Mouse (Mus musculus): ENCODE measurements around the gene Dnah10. TPM values are rescaled to one million over a fixed set of nuclear protein-coding genes. Genes with fewer than 3 reads are reported as not detected.
A peak's percentile ranks its signal among the peaks of the same experiment; 100 is the strongest.

Gene Dnah10
- polyA plus RNA-seq, 1 experiment from 2014 or later = 0.09 TPM

GRCm38 (mm10) chr5:124822128-124822894 lies 97.4 kb downstream of the Dnah10 start:
- H3K27ac ChIP-seq = no peak overlapping the region
- peaks cover 47% of the 10 kb centered on the region; the same call in 1 of the 2 replicates for H3K27me3 ChIP-seq (ENCODE audit: insufficient read depth, poor library complexity, severe bottlenecking)
- H3K36me3 ChIP-seq = no peaks in the 10 kb centered on the region
- 83% methylated on average over 18 of the region's 18 CpGs for WGBS
- no peaks in the 10 kb centered on the region for H3K4me1 ChIP-seq
- no peak for DNase-seq (ENCODE audit: low spot score)
- no peak overlapping the region for H3K4me3 ChIP-seq
- peaks cover 6% of the 10 kb centered on the region for H3K9me3 ChIP-seq

- 88% methylated on average over 12 of the region's 12 CpGs for WGBS
- H3K27ac ChIP-seq = no peak overlapping the region
- no peak for DNase-seq (ENCODE audit: low spot score)
- H3K27me3 ChIP-seq (ENCODE audit: insufficient read depth, poor library complexity, severe bottlenecking) = peaks cover 96% of the 10 kb centered on the region
- H3K4me3 ChIP-seq = no peak overlapping the region
- no peaks in the 10 kb centered on the region for H3K9me3 ChIP-seq
- no peaks in the 10 kb centered on the region for H3K36me3 ChIP-seq
- no peaks in the 10 kb centered on the region for H3K4me1 ChIP-seq
Measured at GRCm38 (mm10) chr5:124830331-124830730, 105.4 kb downstream of the Dnah10 start.

- no peak overlapping the region for H3K27ac ChIP-seq
Measured at GRCm38 (mm10) chr5:124835218-124835617, 110.3 kb downstream of the Dnah10 start.

GRCm38 (mm10) chr5:124836075-124836474 lies 111.2 kb downstream of the Dnah10 start:
- Histone ChIP-seq H3K27me3 (ENCODE audit: insufficient read depth, poor library complexity, severe bottlenecking) (peaks cover 94% of the 10 kb centered on the region), H3K36me3 (peaks cover 6% of the 10 kb centered on the region), H3K27ac (no peak overlapping the region), H3K4me1 (peaks cover 16% of the 10 kb centered on the region), H3K9me3 (no peaks in the 10 kb centered on the region), H3K4me3 (no peak overlapping the region)
- 88% methylated on average over 10 of the region's 10 CpGs for WGBS
- DNase-seq (ENCODE audit: low spot score) = no peak

More at GRCm38 (mm10) chr5:124835218-124835617, 110.3 kb downstream of the Dnah10 start:
- 88% methylated on average over 15 of the region's 15 CpGs for WGBS
- no peak for DNase-seq (ENCODE audit: low spot score)
- Histone ChIP-seq H3K36me3 (peaks cover 6% of the 10 kb centered on the region), H3K4me1 (peaks cover 8% of the 10 kb centered on the region), H3K9me3 (no peaks in the 10 kb centered on the region), H3K27me3 (ENCODE audit: insufficient read depth, poor library complexity, severe bottlenecking) (peaks cover 97% of the 10 kb centered on the region), H3K4me3 (no peak overlapping the region)

GRCm38 (mm10) chr5:124836621-124837020 lies 111.7 kb downstream of the Dnah10 start:
- 69% methylated on average over 4 of the region's 4 CpGs for WGBS
- H3K9me3 ChIP-seq = no peaks in the 10 kb centered on the region
- no peak overlapping the region for H3K4me3 ChIP-seq
- DNase-seq (ENCODE audit: low spot score) = no peak
- no peak overlapping the region for H3K27ac ChIP-seq
- peaks cover 6% of the 10 kb centered on the region for H3K36me3 ChIP-seq
- peaks cover 94% of the 10 kb centered on the region for H3K27me3 ChIP-seq (ENCODE audit: insufficient read depth, poor library complexity, severe bottlenecking)
- H3K4me1 ChIP-seq = peaks cover 19% of the 10 kb centered on the region

- DNase-seq (ENCODE audit: low spot score) = no peak
- Histone ChIP-seq H3K9me3 (no peaks in the 10 kb centered on the region), H3K4me1 (peaks cover 38% of the 10 kb centered on the region), H3K4me3 (no peak overlapping the region), H3K27ac (no peak overlapping the region), H3K36me3 (peaks cover 6% of the 10 kb centered on the region), H3K27me3 (ENCODE audit: insufficient read depth, poor library complexity, severe bottlenecking) (peaks cover 87% of the 10 kb centered on the region)
- WGBS = 36% methylated on average over 7 of the region's 7 CpGs
Measured at GRCm38 (mm10) chr5:124840202-124840601, 115.3 kb downstream of the Dnah10 start.

GRCm38 (mm10) chr5:124840669-124841068 lies 115.8 kb downstream of the Dnah10 start:
- no peak for DNase-seq (ENCODE audit: low spot score)
- Histone ChIP-seq H3K27me3 (ENCODE audit: insufficient read depth, poor library complexity, severe bottlenecking) (peaks cover 82% of the 10 kb centered on the region), H3K4me3 (no peak overlapping the region)

GRCm38 (mm10) chr5:124843386-124843785 lies 118.5 kb downstream of the Dnah10 start:
- no peaks in the 10 kb centered on the region for H3K9me3 ChIP-seq
- H3K27me3 ChIP-seq (ENCODE audit: insufficient read depth, poor library complexity, severe bottlenecking) = peaks cover 71% of the 10 kb centered on the region
- peaks cover 43% of the 10 kb centered on the region for H3K4me1 ChIP-seq
- no peak overlapping the region for H3K27ac ChIP-seq
- H3K36me3 ChIP-seq = peaks cover 4% of the 10 kb centered on the region; the same call in 1 of the 2 replicates
- H3K4me3 ChIP-seq = no peak overlapping the region
- no peak for DNase-seq (ENCODE audit: low spot score)
- WGBS = 74% methylated on average over 8 of the region's 8 CpGs

More at GRCm38 (mm10) chr5:124840669-124841068, 115.8 kb downstream of the Dnah10 start:
- Histone ChIP-seq H3K9me3 (no peaks in the 10 kb centered on the region), H3K4me1 (peaks cover 43% of the 10 kb centered on the region), H3K36me3 (peaks cover 4% of the 10 kb centered on the region; the same call in 1 of the 2 replicates), H3K27ac (no peak overlapping the region)
- 55% methylated on average over 2 of the region's 2 CpGs for WGBS

- H3K4me3 ChIP-seq = no peak overlapping the region
- no peaks in the 10 kb centered on the region for H3K36me3 ChIP-seq
- DNase-seq (ENCODE audit: low spot score) = no peak
- peaks cover 38% of the 10 kb centered on the region for H3K4me1 ChIP-seq
- no peaks in the 10 kb centered on the region for H3K9me3 ChIP-seq
- peak overlapping the region; percentile 44; the same call in 1 of the 2 replicates for H3K27ac ChIP-seq
- H3K27me3 ChIP-seq (ENCODE audit: insufficient read depth, poor library complexity, severe bottlenecking) = peaks cover 65% of the 10 kb centered on the region
- WGBS = 32% methylated on average over 4 of the region's 4 CpGs
Measured at GRCm38 (mm10) chr5:124844929-124845328, 120.0 kb downstream of the Dnah10 start.

- Histone ChIP-seq H3K36me3 (no peaks in the 10 kb centered on the region), H3K4me1 (peaks cover 31% of the 10 kb centered on the region), H3K9me3 (no peaks in the 10 kb centered on the region), H3K27ac (no peak overlapping the region), H3K27me3 (ENCODE audit: insufficient read depth, poor library complexity, severe bottlenecking) (peaks cover 54% of the 10 kb centered on the region), H3K4me3 (no peak overlapping the region)
- 71% methylated on average over 1 of the region's 1 CpGs for WGBS
- no peak for DNase-seq (ENCODE audit: low spot score)
Measured at GRCm38 (mm10) chr5:124847014-124847413, 122.1 kb downstream of the Dnah10 start.

GRCm38 (mm10) chr5:124848994-124849393 lies 124.1 kb downstream of the Dnah10 start:
- H3K4me1 ChIP-seq = peaks cover 37% of the 10 kb centered on the region
- H3K4me3 ChIP-seq = no peak overlapping the region
- H3K27me3 ChIP-seq (ENCODE audit: insufficient read depth, poor library complexity, severe bottlenecking) = peaks cover 40% of the 10 kb centered on the region
- DNase-seq (ENCODE audit: low spot score) = no peak
- H3K27ac ChIP-seq = no peak overlapping the region
- no peaks in the 10 kb centered on the region for H3K9me3 ChIP-seq
- no peaks in the 10 kb centered on the region for H3K36me3 ChIP-seq
- WGBS = 84% methylated on average over 3 of the region's 3 CpGs

GRCm38 (mm10) chr5:124851572-124851971 lies 126.7 kb downstream of the Dnah10 start:
- WGBS = 28% methylated on average over 4 of the region's 4 CpGs
- Histone ChIP-seq H3K27ac (no peak overlapping the region), H3K9me3 (no peaks in the 10 kb centered on the region), H3K4me3 (no peak overlapping the region), H3K36me3 (no peaks in the 10 kb centered on the region), H3K4me1 (peaks cover 20% of the 10 kb centered on the region), H3K27me3 (ENCODE audit: insufficient read depth, poor library complexity, severe bottlenecking) (peaks cover 35% of the 10 kb centered on the region)
- no peak for DNase-seq (ENCODE audit: low spot score)

- Histone ChIP-seq H3K27me3 (ENCODE audit: insufficient read depth, poor library complexity, severe bottlenecking) (peaks cover 34% of the 10 kb centered on the region), H3K36me3 (no peaks in the 10 kb centered on the region), H3K4me1 (peaks cover 20% of the 10 kb centered on the region), H3K9me3 (no peaks in the 10 kb centered on the region), H3K27ac (no peak overlapping the region), H3K4me3 (no peak overlapping the region)
- DNase-seq (ENCODE audit: low spot score) = no peak
- 32% methylated on average over 2 of the region's 2 CpGs for WGBS
Measured at GRCm38 (mm10) chr5:124852294-124852693, 127.4 kb downstream of the Dnah10 start.

Measured in heart, embryonic 10.5 days (tissue).